Mouse (Mus musculus): ENCODE measurements at regions not wholly inside any gene's neighbourhood (a gene's known extent, or its start where the extent isn't known, plus 50 kb on each side); places are given as distances from the start of the nearest gene placed in this dataset.
"Not testable (repeated sequence)": the region's sequence is repeated elsewhere in the genome, so short reads cannot be mapped to it uniquely, and the experiment has no call there.

GRCm38 (mm10) chr1:98665584-98665983, 244.7 kb downstream of the Slco6d1 start:
- 82% methylated on average over 2 of the region's 2 CpGs for WGBS
- H3K27ac ChIP-seq (ENCODE audit: low read depth, low read length): no peak overlapping the region
- no peaks in the 10 kb centered on the region for H3K27me3 ChIP-seq (ENCODE audit: insufficient read depth, low read length)
- no peak for ATAC-seq (ENCODE audit: low FRiP score)
- DNase-seq (ENCODE audit: low spot score): no peak
- no peak overlapping the region for H3K4me3 ChIP-seq (ENCODE audit: low read depth, low read length)
- H3K4me2 ChIP-seq (ENCODE audit: low read depth, low read length, poor library complexity, severe bottlenecking): no peak overlapping the region
- no peak for TF ChIP-seq CTCF (IDR thresholded peaks at IDR 0.05)
- no peaks in the 10 kb centered on the region for H3K36me3 ChIP-seq (ENCODE audit: insufficient read depth, low read length)
- H3K9me3 ChIP-seq (ENCODE audit: low read length): no peaks in the 10 kb centered on the region
- H3K4me1 ChIP-seq (ENCODE audit: insufficient read depth, low read length): no peaks in the 10 kb centered on the region
- H3K9ac ChIP-seq (replicated peaks; ENCODE audit: low read length, poor library complexity, severe bottlenecking): no peak overlapping the region

GRCm38 (mm10) chr1:98667426-98667825, 246.5 kb downstream of the Slco6d1 start:
- H3K36me3 ChIP-seq (ENCODE audit: insufficient read depth, low read length); H3K27ac ChIP-seq (ENCODE audit: low read depth, low read length); ATAC-seq (ENCODE audit: low FRiP score); DNase-seq (ENCODE audit: low spot score); H3K27me3 ChIP-seq (ENCODE audit: insufficient read depth, low read length); H3K4me3 ChIP-seq (ENCODE audit: low read depth, low read length); H3K4me1 ChIP-seq (ENCODE audit: insufficient read depth, low read length); H3K9ac ChIP-seq (replicated peaks; ENCODE audit: low read length, poor library complexity, severe bottlenecking); H3K4me2 ChIP-seq (ENCODE audit: low read depth, low read length, poor library complexity, severe bottlenecking); H3K9me3 ChIP-seq (ENCODE audit: low read length): not testable (repeated sequence)
- WGBS: 76% methylated on average over 2 of the region's 2 CpGs

DNA sequence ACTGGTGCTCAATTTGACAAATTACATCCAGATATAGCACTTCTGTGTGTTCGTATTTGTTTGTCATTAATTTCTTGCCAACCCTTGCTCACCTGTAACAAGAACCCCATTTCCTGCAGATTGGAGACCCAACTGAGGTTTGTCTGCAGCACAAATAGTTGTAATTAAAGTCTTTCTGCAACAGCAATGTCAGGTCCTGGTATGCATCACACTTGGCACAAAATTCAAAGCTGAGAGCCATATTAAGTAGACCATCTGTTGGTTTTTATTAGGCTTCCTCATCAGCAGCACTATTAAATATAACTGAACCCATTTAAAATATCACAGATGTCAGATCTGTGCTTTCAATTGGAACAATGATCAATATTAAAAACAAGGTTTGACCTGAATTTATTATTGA, 247.0 kb downstream of the Slco6d1 start:
- ATAC-seq (ENCODE audit: low FRiP score): no peak

GRCm38 (mm10) chr1:98668595-98668994, 247.7 kb downstream of the Slco6d1 start:
- no peaks in the 10 kb centered on the region for H3K36me3 ChIP-seq (ENCODE audit: insufficient read depth, low read length)
- no peak overlapping the region for H3K27ac ChIP-seq (ENCODE audit: low read depth, low read length)
- H3K9ac ChIP-seq (replicated peaks; ENCODE audit: low read length, poor library complexity, severe bottlenecking): no peak overlapping the region
- H3K9me3 ChIP-seq (ENCODE audit: low read length): no peaks in the 10 kb centered on the region
- no peak for DNase-seq (ENCODE audit: low spot score)
- no peak for TF ChIP-seq CTCF (IDR thresholded peaks at IDR 0.05)
- no peaks in the 10 kb centered on the region for H3K4me1 ChIP-seq (ENCODE audit: insufficient read depth, low read length)
- H3K4me3 ChIP-seq (ENCODE audit: low read depth, low read length): no peak overlapping the region
- no peak for ATAC-seq (ENCODE audit: low FRiP score)
- no peaks in the 10 kb centered on the region for H3K27me3 ChIP-seq (ENCODE audit: insufficient read depth, low read length)
- no peak overlapping the region for H3K4me2 ChIP-seq (ENCODE audit: low read depth, low read length, poor library complexity, severe bottlenecking)
- 30% methylated on average over 2 of the region's 2 CpGs for WGBS

More for the DNA sequence above, 247.0 kb downstream of the Slco6d1 start:
- Histone ChIP-seq H3K9me3 (ENCODE audit: low read length) (no peaks in the 10 kb centered on the region), H3K4me2 (ENCODE audit: low read depth, low read length, poor library complexity, severe bottlenecking) (no peak overlapping the region), H3K9ac (replicated peaks; ENCODE audit: low read length, poor library complexity, severe bottlenecking) (no peak overlapping the region), H3K36me3 (ENCODE audit: insufficient read depth, low read length) (no peaks in the 10 kb centered on the region), H3K4me1 (ENCODE audit: insufficient read depth, low read length) (no peaks in the 10 kb centered on the region), H3K4me3 (ENCODE audit: low read depth, low read length) (no peak overlapping the region), H3K27ac (ENCODE audit: low read depth, low read length) (no peak overlapping the region), H3K27me3 (ENCODE audit: insufficient read depth, low read length) (no peaks in the 10 kb centered on the region)
- no peak for TF ChIP-seq CTCF (IDR thresholded peaks at IDR 0.05)
- peak; percentile 1 for DNase-seq (ENCODE audit: low spot score)
- 97% methylated on average over 1 of the region's 1 CpGs for WGBS

DNA sequence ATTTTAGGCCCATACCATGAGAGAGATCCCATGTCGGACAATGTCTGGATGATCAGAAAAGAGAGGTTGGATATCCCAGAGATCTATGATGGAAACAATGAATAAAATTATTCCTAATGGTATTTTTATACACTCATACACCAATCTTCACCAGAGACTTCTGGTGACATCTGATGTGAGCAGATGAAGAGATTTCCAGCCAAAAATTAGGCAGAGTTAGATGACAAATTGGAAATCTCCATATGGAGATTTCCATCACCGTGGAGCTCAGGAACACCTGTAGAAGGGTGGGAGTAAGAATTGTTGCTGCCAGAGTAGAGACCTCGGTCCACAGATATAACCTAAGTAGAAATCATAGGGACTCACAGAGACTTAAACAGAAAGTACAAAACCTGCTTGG, 257.8 kb downstream of the Slco6d1 start:
- WGBS: 94% methylated on average over 3 of the region's 3 CpGs
- no peaks in the 10 kb centered on the region for H3K27me3 ChIP-seq (ENCODE audit: insufficient read depth, low read length)
- no peaks in the 10 kb centered on the region for H3K36me3 ChIP-seq (ENCODE audit: insufficient read depth, low read length)
- no peak for ATAC-seq (ENCODE audit: low FRiP score)
- no peaks in the 10 kb centered on the region for H3K4me1 ChIP-seq (ENCODE audit: insufficient read depth, low read length)
- no peak overlapping the region for H3K4me2 ChIP-seq (ENCODE audit: low read depth, low read length, poor library complexity, severe bottlenecking)
- TF ChIP-seq CTCF (IDR thresholded peaks at IDR 0.05): no peak
- no peaks in the 10 kb centered on the region for H3K9me3 ChIP-seq (ENCODE audit: low read length)
- no peak overlapping the region for H3K27ac ChIP-seq (ENCODE audit: low read depth, low read length)
- DNase-seq (ENCODE audit: low spot score): no peak
- H3K9ac ChIP-seq (replicated peaks; ENCODE audit: low read length, poor library complexity, severe bottlenecking): no peak overlapping the region
- H3K4me3 ChIP-seq (ENCODE audit: low read depth, low read length): no peak overlapping the region

- H3K4me1 ChIP-seq (ENCODE audit: insufficient read depth, low read length): no peaks in the 10 kb centered on the region
- TF ChIP-seq CTCF (IDR thresholded peaks at IDR 0.05): no peak
- H3K27me3 ChIP-seq (ENCODE audit: insufficient read depth, low read length): no peaks in the 10 kb centered on the region
- H3K4me2 ChIP-seq (ENCODE audit: low read depth, low read length, poor library complexity, severe bottlenecking): no peak overlapping the region
- H3K9me3 ChIP-seq (ENCODE audit: low read length): no peaks in the 10 kb centered on the region
- DNase-seq (ENCODE audit: low spot score) (no peak), ATAC-seq (ENCODE audit: low FRiP score) (no peak)
- H3K9ac ChIP-seq (replicated peaks; ENCODE audit: low read length, poor library complexity, severe bottlenecking): no peak overlapping the region
- 92% methylated on average over 2 of the region's 2 CpGs for WGBS
- H3K4me3 ChIP-seq (ENCODE audit: low read depth, low read length): no peak overlapping the region
- no peaks in the 10 kb centered on the region for H3K36me3 ChIP-seq (ENCODE audit: insufficient read depth, low read length)
- H3K27ac ChIP-seq (ENCODE audit: low read depth, low read length): no peak overlapping the region
Measured at GRCm38 (mm10) chr1:98713809-98714208, 292.9 kb downstream of the Slco6d1 start.
